Mouse (Mus musculus) megakaryocyte, adult 5-6 weeks (primary cell): ENCODE data around the gene Tdrd12. TPM values are rescaled to one million over a fixed set of nuclear protein-coding genes. Genes with fewer than 3 reads are reported as not detected.
A peak's percentile ranks its signal among the peaks of the same experiment; 100 is the strongest.
"Not testable (repeated sequence)": the region's sequence is repeated elsewhere in the genome, so short reads cannot be mapped to it uniquely, and the experiment has no call there.

ENCODE experiments used
- ATAC-seq: 2 replicates; pipeline ENCODE4 v1.8.0; 2016; ENCODE audit warnings: mild to moderate bottlenecking, inconsistent platforms; ENCODE audit not compliant: poor library complexity, severe bottlenecking
- total RNA-seq, 2 experiments: library from RNA; stranded (forward) in 1 of 2; stranded (reverse) in 1 of 2; fragments of 153-499, 151-499 nt in 1 of 2; fragments of 221-1000, 200-1000 nt in 1 of 2; gene quantifications; 2 replicates each; pipeline versions ENCODE4 v1.2.3 to v1.2.4; 2015 to 2017

The Tdrd12 gene
- total RNA-seq (2015) = not detected in 2 replicates
- total RNA-seq (2017) = not detected in 2 replicates

DNA sequence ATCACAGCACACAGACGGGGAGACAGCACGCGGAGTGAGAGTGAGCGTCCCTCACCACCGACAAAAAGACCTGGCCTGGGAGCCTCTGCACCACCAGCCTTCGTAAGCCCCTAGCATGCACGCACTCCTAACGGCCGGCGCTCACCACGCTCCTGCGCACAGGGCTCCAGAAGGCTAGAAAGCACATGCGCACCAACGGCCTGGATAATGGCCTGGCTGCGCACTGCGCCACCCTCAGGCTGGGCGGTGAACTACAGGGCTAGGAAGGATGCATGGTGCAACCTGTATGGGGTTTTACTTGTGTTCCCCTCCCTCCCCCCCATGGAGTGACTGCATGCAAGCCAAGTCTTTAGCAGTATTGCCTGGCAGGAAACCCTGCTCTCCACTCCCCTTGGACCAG lies at the start of gene Tdrd12:
Gene Tdrd12 (minus strand): TSS at position 184 of the 400 bp plus-strand sequence.
- ATAC-seq = no peak

- no peak for ATAC-seq
Measured at GRCm38 (mm10) chr7:35586906-35587445, 49.4 kb upstream of the Tdrd12 start.

DNA sequence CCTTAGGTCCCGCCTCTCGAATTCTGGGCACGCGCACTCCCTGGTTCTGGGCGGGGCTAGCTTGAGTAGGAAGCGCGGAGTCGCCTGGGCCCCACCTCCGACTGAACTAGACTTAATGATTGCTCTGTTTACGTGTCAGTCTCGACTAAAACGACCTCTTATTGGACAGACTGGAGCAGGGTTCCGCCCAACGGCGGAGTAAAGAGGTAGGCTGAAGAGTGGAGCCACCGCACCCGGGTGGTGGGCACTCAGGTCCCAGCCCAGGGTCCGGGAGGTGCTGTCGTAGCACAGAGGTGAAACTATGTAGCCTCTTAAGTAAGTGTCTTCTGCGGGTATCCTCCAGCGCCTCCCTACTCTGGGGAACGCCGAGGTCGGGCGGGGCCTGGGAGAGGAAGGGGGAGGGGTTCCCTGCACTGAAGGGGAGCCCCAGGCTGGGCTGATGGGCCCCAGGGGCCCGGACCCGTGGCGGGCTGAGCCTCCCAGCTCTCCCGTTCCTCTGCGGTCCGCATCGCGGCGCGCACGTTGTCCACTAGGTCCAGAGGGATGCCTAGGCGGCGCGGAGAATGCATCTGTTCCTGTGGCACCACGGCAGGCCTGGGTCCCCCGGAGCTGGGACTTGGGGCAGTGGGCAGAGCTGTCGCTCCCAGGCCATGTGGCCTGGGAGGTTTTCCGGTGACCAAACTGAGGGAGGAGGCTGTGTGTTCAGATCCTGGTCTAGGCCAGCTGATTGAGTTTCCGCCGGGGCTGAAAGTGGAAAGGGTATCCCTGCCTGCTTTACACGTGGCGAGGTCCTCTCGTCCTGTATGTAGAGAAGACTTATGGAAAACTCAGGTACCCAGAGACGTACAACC lies 48.7 kb upstream of the Tdrd12 start, which contains the start of gene Ankrd27:
Gene Ankrd27 (plus strand): TSS at position 190 of the 851 bp plus-strand sequence.
- peak; percentile 86 for ATAC-seq

- ATAC-seq = peak; percentile 29
Measured at GRCm38 (mm10) chr7:35585191-35586054, 47.9 kb upstream of the Tdrd12 start, which contains the start of gene Rgs9bp. Gene Rgs9bp, minus strand, starts transcription at chr7:35585582.

DNA sequence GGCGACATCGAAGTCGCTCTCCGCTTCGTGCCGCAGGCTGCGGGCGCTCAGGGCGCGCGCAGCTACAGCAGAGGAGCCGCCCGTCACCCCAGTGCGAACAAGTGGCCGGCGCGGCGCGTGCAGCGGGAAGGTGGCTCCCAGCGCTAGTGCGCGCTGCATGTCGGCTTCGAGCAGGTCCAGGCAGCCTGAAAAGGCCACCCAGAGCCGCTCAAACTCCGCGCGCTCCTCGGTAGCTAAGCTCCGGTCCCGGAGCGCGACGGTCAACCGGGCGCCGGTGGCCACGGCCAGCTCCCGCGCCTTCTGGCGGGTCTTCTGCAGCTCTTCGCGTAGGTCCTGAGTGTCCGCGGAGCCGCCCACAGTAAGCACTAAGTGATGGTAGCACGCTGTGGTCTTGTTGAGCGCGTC lies 47.2 kb upstream of the Tdrd12 start:
- ATAC-seq = no peak

DNA sequence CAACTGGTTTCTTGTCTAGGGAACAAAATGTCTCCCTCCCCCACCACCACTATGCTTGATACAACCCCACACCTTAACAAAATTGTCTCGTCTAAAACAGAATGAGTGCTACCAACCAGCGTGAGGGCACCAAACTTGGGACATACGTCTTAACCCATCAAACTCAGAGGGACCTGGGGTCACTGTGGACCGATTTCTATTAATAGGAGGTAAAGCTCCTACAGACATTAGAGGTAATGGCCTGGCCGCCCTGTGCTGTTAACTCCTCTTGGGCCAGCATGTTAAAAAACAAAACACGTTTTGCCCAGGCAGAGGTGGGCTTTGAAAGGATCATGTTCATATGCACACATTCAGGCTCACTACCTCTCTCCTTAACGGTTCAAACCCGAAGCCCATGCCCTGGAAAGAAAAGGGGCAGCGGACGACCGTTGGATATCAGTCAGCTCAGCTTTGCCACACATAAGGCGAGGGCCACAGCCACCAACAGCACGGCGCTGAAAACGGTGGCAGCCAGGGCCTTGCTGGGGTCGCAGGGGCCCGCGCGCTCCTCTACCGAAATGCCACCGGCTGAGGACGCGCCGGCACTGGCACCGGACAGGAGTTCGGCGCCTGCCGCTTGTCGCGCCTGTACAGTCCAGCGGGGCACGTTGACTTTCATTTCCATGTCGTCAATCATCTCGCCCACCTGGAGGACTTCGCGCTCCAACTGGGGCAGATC lies 46.7 kb upstream of the Tdrd12 start:
- no peak for ATAC-seq

DNA sequence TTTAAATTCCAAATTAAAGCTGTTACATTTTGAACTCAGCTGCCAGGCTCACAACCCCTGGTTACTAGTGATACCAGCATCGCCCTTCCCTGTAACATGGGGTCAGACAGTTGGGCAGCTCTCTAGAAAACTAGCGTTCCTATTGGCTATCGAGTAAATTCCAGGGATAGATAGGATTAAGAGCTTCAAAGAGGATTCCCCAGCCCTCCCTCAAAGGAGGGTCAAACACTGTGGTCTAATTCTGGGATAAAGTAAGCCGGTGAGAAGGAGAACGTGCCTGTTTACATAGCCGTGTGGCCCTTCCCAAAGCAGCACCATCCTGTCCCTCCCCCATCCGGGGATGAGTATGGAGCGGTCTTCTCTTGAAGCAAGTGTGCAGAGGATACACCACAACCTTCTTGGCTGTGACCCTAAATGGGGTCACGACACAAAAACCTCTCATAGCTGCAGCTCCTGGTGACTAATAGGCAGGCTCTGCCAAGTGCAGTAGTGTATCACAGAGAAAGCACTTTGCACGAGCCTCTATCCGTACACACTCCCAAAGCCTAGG lies 46.0 kb upstream of the Tdrd12 start:
- ATAC-seq = no peak

DNA sequence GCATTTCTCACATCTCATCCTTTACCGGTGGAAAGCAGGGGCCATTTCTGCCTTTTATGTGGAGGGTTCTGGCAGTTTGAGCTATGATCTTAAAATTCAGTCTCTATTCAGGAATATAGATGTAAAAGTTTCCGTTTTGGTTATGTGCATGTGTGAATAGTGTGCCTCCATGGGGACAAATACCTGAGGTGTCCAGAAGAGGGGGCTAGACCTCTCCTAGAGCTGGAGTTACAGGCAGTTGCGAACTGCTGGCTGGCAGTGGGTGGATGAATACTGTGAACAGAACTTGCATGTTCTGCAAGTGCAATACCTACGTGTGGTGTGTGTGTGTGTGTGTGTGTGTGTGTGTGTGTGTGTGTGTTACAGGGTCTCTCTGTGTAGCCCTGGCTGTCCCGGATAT lies 45.2 kb upstream of the Tdrd12 start:
- ATAC-seq = no peak

GRCm38 (mm10) chr7:35579849-35580248 lies 42.3 kb upstream of the Tdrd12 start:
- ATAC-seq = peak; percentile 81

- ATAC-seq = not testable (repeated sequence)
Measured at GRCm38 (mm10) chr7:35570883-35571282, 33.3 kb upstream of the Tdrd12 start.

DNA sequence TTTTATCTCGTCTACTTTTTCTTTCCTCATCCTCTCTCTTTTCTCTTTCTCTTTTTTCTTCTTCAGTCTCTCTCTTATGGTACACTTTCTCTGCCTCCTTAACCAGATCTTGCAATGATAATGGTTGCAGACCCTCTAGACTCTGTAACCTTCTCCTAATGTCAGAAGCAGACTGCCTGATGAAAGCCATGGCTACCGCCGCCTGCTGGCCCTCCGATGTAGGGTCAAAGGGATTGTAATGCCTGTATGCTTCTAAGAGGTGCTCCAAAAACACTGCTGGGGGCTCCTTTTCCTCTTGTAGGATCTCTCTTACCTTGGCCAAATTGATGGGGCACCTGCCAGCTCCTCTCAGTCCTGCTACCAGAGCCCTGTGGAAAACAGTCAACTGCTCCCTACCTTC lies 32.2 kb upstream of the Tdrd12 start:
- ATAC-seq = not testable (repeated sequence)

GRCm38 (mm10) chr7:35565965-35566364 lies 28.4 kb upstream of the Tdrd12 start:
- not testable (repeated sequence) for ATAC-seq

GRCm38 (mm10) chr7:35564872-35565271 lies 27.3 kb upstream of the Tdrd12 start:
- not testable (repeated sequence) for ATAC-seq

DNA sequence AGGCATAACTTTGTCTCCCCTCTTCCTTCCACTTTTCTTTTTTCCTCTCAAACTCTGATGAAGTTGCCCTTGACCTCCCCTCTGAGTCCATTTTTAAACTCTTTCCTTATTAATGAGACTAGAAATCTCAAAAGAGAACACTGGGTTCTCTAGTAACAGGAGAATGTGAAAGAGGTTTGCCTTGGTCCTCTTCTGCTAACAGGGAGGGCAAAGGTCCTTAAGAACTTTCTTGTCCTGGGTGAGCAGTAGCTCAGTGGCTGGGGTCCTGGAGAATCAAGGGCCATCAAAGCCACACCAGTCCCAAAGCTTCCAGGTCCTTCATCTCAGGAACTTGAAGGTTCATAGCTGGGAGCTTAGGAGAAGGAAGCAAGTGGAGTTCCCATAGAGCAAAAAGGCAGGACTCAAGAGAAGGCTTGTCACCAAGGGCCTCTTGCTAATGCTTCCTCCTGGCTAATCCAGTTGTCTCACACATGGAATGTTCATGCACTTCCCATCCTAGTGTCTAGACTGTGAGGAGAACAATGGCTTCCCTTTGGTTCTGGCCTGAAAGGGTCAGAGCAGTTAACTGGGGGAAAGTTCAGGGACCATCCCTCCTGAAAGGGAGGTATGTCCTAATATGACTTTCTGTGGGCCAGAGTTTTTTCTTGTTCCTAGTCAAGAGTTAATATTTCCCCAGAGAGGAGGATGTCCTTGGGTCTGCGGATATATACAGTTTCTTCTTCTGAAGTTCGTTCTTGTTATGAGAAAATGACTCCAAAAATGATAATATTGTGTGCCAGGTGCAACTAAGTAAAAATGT lies 26.7 kb upstream of the Tdrd12 start:
- ATAC-seq = no peak

GRCm38 (mm10) chr7:35563071-35563470 lies 25.5 kb upstream of the Tdrd12 start:
- no peak for ATAC-seq

DNA sequence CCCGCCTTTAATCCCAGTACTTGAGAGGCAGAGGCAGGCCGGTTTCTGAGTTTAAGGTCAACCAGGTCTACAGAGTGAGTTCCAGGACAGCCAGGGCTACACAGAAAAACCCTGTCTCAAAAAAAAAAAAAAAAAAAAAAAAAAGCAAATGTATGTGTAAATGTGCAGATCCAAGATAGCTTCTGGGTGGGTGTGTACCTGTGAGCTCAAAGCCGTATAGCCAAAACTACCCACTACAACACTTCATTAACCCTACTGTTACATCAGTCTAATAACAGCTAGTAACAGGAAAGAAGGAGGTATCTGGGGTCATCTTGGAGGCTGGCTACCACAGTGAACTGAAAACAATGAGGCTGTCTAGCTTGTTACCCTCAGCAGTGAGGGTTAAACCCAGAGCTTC lies 22.3 kb upstream of the Tdrd12 start:
- no peak for ATAC-seq

GRCm38 (mm10) chr7:35558681-35559080 lies 21.1 kb upstream of the Tdrd12 start:
- no peak for ATAC-seq

- no peak for ATAC-seq
Measured at GRCm38 (mm10) chr7:35557577-35557976, 20.0 kb upstream of the Tdrd12 start.

DNA sequence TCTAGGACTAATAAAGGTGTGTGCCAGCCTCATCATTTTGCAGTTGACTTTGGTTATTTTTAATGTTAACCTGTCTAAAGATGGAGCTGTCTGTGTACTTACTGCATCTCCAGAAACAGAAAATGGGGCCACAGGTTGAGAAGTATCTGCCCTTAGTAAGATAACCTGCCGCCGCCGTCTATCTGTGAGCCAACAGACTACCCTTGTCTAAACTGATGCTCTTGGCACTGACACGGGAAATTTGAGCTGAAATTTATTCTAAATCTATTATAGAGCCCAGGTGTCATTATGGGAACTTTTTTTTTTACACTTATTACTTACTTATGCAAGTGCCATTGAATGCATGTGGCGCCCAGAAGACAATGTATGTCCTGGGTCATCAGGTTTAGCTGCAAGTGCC lies 19.4 kb upstream of the Tdrd12 start:
- ATAC-seq = no peak
